Mouse (Mus musculus) heart, adult 10 weeks (tissue): ENCODE measurements around the gene Zfp622. TPM values are rescaled to one million over a fixed set of nuclear protein-coding genes. Genes with fewer than 3 reads are reported as not detected.

ENCODE experiments used
- polyA plus RNA-seq: library from polyadenylated mRNA; stranded (reverse); fragments of 350-450 nt; fragmentation: Illumina TruSeq; extraction: RNeasy Lipid Tissue Mini Kit (QIAGEN cat#74804); gene quantifications from one replicate; pipeline ENCODE4 v1.2.3, GENCODE M21; 2014; ENCODE audit warnings: low read depth, low replicate concordance

The Zfp622 gene
- 19.2 TPM for polyA plus RNA-seq

DNA sequence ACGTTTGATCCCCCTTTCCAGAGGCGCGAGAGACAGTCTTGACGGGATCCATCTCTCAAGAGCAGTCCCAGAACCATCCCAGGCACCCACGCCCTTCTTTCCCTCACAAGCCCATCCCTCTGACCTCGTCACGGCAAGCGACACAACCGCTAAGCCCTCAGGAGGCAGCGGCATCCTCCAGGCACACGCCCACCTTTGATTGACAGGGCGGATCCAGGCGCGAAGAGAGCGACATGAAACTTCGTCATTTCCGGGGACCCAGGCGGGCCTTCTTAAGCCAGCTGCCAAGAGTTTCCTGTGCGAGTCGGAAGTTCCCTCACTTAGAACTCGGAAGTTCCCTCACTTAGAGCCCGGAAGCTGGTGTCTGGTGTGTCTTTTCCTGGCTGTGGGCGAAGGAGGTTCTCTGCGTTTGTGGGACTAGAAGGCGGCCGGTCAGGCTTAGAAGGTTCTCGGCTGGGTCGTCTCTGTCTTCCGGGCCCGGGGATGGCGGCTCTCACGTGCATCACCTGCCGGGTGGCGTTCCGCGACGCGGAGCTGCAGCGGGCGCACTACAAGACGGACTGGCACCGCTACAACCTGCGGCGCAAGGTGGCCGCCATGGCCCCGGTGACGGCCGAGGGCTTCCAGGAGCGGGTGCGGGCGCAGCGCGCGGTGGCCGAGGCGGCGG lies at the start of gene Zfp622:
TSS of gene Zfp622 (plus strand) at position 300 of the 667 bp plus-strand sequence.

Other genes with a start within 250 kb of the Zfp622 start
- gene Retreg1, start 141.2 kb upstream of the Zfp622 start, polyA plus RNA-seq: 223 TPM